Mouse (Mus musculus) telencephalon, adult 2 months (tissue): ENCODE data around the gene Kctd20.

Experiments used
- DNase-seq: peaks from one replicate; pipeline ENCODE4 v3.0.0-alpha.2; 2011; ENCODE audit warnings: low read depth, low spot score

The Kctd20 gene

GRCm38 (mm10) chr17:28951831-28952799 lies at the start of gene Kctd20:
Gene Kctd20 (plus strand): TSS chr17:28951950.
- peak; percentile 47 for DNase-seq

DNA sequence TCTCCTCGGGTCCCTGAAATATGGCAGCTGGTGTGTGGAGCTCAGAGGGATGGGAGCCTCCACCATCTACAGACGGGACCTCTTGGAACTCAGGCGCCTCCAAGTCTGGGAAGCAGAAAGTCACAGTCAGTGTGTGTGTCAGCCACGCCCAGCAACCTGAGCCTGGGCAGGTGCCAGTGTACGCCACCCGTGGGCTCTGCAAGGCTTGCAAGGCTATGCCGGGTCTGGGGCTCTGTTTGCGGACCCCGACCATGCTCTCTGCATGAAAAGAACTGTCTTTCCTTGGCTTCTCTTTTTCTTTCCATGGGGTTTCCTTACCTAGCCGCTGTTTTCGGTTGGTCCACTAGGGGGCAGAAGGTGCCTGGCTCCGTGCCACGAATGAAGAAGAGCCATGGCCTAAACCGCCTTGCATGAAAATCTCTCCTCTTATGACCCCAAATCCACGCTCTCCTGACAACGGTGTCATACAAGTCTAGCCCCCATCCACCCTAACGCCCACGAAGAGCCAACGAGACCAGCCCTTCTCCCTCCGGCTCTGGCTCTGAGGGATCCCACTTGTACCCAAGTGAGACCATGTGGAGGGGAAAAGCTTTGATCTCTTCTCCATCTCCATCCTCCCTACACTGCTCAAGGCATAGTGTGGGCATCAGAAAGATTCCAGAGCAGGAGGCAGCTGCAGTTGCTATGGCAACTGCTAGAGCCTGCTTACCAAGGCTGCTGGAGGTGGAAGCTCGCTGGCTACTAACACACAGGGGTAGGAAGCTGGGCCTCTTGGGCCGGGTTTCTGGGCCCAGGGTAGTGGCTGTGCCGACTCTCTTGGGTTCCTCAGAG lies 47.0 kb upstream of the Kctd20 start:
- peak; percentile 87 for DNase-seq

- peak; percentile 31 for DNase-seq
Measured at GRCm38 (mm10) chr17:28905377-28905916, 46.3 kb upstream of the Kctd20 start.

GRCm38 (mm10) chr17:28907959-28908358 lies 43.8 kb upstream of the Kctd20 start:
- DNase-seq, result peak; percentile 81

DNA sequence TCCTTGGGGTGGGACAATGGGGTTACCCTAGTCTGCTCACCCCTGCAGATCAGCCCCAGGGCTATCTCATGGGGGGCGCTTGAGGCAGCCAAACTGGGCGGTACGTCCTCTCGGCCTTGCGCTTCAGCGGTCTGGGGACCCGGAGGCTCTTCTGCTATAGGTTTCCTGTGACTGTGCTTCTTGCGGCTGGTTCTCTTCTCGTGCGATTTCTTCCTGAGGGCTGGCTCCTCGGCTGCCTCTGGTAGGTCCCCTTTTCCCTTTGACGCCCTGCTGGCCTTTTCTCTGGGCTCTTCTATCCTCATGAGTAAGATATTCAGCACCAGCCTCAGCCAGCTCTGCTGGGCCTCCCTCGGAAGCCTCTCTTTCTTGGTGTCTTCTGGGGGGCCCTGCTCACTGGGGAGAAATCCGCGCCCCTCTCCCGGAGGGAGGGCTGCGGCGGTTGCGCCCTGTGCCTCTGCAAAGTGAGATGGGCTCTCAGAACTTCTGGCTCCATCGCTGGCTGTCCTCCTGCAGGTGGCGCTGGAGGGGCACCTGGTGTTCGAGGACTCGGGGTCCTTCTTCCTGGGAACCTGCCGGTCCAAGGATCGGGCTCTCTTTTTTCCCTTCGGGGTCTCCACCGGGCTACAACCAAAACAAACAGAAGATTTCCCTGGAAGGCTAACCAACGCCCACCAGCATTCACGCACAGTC lies 42.4 kb upstream of the Kctd20 start:
- DNase-seq, result no peak

DNA sequence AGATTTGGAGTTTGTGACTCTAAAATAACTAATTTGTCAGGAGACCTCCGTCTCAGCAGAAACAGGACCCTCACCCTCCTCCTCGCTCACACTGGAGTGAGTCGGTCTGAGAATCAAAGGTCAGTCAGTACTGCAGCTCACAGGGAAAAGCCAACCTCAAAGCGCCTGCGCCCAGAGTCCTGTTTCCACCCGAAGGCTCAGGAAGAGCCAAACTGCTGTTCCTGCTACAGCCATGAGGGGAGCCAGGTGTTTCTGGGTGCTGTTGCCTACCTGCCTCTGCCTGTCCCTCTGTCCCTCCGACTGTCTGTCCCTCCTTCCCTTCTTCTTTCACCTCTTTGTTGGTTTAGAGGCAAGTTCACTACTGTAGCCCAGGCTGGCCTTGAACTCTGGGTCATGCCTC lies 41.6 kb upstream of the Kctd20 start:
- DNase-seq, result no peak

GRCm38 (mm10) chr17:28913200-28913599 lies 38.5 kb upstream of the Kctd20 start:
- no peak for DNase-seq

DNA sequence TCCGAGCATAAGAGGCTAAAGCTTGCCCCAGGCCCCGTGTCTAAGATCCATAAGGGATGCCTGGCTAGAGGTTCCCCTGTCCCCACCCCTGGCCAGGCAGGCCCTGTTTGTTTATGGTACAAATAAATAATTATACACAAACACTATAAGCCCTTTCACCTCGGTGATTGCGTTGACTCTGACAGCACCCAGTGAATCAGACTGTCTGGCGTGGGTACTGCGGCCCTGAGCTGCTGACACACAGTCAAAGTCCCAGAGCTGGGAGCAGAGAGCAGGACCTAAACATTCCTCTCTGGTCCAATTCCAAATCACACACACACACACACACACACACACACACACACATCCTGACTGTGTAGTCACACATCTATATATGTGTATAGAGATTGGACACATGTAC lies 37.8 kb upstream of the Kctd20 start:
- no peak for DNase-seq

DNA sequence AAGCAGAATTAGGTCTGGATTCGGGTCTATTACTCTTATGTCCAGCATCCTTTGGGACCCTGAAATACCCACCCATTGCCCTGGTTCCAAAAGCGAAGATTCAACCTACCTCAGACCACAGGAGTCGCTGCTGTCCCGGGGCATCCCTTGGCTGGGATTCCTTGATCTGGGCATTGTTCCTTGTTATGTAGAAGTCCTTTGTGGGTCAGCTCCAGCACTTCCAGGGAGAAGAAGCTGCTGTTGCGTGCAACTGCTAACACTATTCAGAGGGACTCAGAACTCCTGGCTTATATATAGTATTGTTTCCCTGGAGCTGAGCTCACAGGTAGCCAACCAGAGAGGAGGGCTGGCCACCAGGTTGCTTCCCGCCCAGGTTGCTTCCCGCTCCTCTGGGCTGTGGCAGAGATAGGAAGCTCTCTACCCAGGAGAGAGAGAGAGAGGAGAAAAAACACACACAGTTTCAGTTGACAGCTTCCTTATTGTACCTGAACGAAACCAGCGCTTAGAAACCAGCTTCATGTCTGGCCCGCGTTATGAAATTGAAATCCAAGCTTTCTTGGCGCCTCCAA lies 36.6 kb upstream of the Kctd20 start, which contains the start of gene 4930539E08Rik:
Gene 4930539E08Rik, minus strand, starts transcription at position 265 of the 569 bp plus-strand sequence.
- DNase-seq, result no peak

DNA sequence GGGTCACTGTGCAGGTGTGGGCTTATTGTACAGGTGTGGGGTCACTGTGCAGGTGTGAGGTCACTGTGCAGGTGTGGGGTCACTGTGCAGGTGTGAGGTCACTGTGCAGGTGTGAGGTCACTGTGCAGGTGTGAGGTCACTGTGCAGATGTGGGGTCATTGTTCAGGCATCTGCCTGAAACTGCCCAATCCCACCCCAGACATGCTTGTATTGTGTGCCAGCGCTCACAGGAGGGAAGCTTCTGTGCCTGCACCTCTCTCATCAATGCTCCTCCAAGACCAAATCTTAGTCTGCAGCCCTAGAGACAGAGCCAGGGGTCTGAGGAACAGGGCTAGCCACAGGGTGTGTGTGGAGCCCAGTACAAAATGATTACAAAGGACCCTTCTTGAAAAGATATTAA lies 35.2 kb upstream of the Kctd20 start:
- no peak for DNase-seq

DNA sequence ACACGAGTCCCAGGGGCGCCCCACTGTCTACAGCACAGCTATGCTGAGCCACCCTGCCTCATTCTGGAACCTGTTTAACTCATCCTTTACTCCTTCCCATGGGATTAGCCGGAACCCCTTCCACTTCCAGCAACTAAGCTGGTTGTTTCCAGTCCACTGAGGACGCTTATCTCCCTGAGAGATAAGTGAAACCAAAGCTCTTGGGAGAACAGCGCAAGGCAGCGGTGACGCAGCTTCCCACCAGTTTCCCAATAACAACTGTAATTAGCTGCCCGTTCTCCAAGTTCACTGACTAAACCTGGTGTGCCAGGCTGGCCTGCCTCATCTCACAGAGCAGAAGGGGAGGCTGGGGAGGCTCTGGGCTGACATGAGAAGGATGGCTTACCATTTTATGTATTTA lies 30.7 kb upstream of the Kctd20 start:
- no peak for DNase-seq

DNA sequence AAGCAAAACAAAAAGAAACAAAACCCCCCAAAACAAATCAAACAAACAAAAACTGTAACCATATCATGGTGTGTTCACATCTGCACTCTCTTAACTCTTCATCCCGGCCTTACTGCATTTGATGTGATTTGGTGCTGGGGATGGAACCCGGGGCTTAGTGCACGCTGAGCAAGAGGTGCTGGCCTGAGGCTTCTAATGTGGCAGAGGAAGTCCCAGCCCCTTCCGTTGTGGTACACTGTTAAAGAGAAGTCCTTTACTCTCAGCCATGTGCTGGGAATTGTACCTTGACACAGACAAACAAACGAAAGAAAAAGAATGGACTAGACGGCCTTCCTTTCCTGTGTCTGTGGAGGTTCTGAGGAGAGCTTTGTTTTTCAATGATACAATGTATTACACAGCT lies 29.7 kb upstream of the Kctd20 start:
- DNase-seq, result no peak

- DNase-seq, result no peak
Measured at GRCm38 (mm10) chr17:28924957-28925595, 26.7 kb upstream of the Kctd20 start.

- peak; percentile 47 for DNase-seq
Measured at GRCm38 (mm10) chr17:28926380-28926779, 25.4 kb upstream of the Kctd20 start.

GRCm38 (mm10) chr17:28926866-28927635 lies 24.7 kb upstream of the Kctd20 start:
- no peak for DNase-seq

GRCm38 (mm10) chr17:28928004-28928403 lies 23.7 kb upstream of the Kctd20 start:
- DNase-seq, result no peak

DNA sequence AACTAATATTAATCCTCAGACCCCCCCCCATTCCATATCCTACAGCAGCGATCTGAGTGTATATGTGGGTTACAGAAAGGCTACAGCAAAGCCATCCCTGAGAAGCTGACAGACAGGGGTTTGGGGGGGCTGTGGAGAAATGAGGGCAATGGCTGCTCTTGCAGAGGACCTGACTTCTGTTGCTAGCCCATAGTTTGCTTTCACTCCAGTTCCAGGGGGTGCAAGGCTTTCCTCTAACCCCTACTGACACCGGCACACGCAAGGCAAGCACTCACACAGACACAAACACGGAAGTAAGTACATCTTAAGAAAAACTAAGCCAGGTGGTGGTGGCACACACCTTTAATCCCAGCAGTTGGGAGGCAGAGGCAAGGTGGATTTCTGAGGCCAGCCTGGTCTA lies 22.4 kb upstream of the Kctd20 start:
- no peak for DNase-seq

- DNase-seq, result no peak
Measured at GRCm38 (mm10) chr17:28930392-28931074, 21.2 kb upstream of the Kctd20 start.
